Mouse (Mus musculus): ENCODE data around the gene Cdh5. TPM values are rescaled to one million over a fixed set of nuclear protein-coding genes. Genes with fewer than 3 reads are reported as not detected.
"Not testable (repeated sequence)": the region's sequence is repeated elsewhere in the genome, so short reads cannot be mapped to it uniquely, and the experiment has no call there.

Gene Cdh5
- total RNA-seq (2018; cell fraction: chromatin; rRNA removed) = 1 to 10 TPM in 1 of 26 experiments, under 1 TPM in 17, not detected in 8; 0.17 to 2.2 (median 0.23) TPM
- 1 to 10 TPM in 11 of 26 experiments, under 1 TPM in 15; 0.22 to 2.7 (median 0.73) TPM for total RNA-seq (2018; cell fraction: cytosol; rRNA removed)
- 1 to 10 TPM in 13 of 26 experiments, under 1 TPM in 10, not detected in 3; 0.17 to 4.5 (median 1.4) TPM for total RNA-seq (2018; cell fraction: nucleus; rRNA removed)
- 0.34 to 2.9 TPM (median 1.6 TPM) in 3 replicates for polyA plus RNA-seq (2018)

- 73% methylated on average over 8 of the region's 8 CpGs for WGBS (ENCODE audit: missing documents)
- Histone ChIP-seq H3K36me3 (ENCODE audit: inconsistent target) (no peaks in the 10 kb centered on the region), H3K79me2 (ENCODE audit: inconsistent target) (no peaks in the 10 kb centered on the region), H3K27ac (no peak within 1 kb of the TSS), H3K4me3 (ENCODE audit: inconsistent target) (no peak within 1 kb of the TSS)
These were observed at the start of gene Cdh5 for GRCm38 (mm10) chr8:104101415-104101814. Gene Cdh5 (plus strand): TSS chr8:104101625.

- Histone ChIP-seq H3K27ac (no peak overlapping the region), H3K36me3 (ENCODE audit: inconsistent target) (no peaks in the 10 kb centered on the region), H3K79me2 (ENCODE audit: inconsistent target) (no peaks in the 10 kb centered on the region), H3K4me3 (ENCODE audit: inconsistent target) (no peak overlapping the region)
- 81% methylated on average over 5 of the region's 5 CpGs for WGBS (ENCODE audit: missing documents)
These were observed 41.5 kb upstream of the Cdh5 start for GRCm38 (mm10) chr8:104059922-104060321.

DNA sequence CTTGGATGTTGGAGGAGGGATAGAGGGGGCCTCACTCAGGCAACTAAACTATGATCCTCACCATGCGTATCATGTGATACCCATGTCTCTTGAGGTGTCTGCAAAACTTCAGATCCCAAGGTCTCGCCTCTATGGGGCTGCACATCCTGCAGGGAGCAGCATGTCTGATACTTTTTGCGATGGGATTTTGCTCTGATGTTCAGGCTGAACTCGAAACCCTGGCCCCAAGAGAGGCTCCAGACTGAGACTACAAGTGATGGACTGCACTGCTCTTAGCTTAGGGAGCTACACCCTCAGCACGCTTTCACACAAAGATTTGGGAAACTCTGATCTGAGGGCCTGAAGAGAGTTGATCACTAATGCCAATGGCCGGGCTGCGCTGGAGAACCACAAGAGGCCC, 41.0 kb upstream of the Cdh5 start:
- Histone ChIP-seq H3K79me2 (ENCODE audit: inconsistent target) (no peaks in the 10 kb centered on the region), H3K36me3 (ENCODE audit: inconsistent target) (no peaks in the 10 kb centered on the region), H3K27ac (no peak overlapping the region), H3K4me3 (ENCODE audit: inconsistent target) (no peak overlapping the region)
- WGBS (ENCODE audit: missing documents) = 92% methylated on average over 5 of the region's 7 CpGs

DNA sequence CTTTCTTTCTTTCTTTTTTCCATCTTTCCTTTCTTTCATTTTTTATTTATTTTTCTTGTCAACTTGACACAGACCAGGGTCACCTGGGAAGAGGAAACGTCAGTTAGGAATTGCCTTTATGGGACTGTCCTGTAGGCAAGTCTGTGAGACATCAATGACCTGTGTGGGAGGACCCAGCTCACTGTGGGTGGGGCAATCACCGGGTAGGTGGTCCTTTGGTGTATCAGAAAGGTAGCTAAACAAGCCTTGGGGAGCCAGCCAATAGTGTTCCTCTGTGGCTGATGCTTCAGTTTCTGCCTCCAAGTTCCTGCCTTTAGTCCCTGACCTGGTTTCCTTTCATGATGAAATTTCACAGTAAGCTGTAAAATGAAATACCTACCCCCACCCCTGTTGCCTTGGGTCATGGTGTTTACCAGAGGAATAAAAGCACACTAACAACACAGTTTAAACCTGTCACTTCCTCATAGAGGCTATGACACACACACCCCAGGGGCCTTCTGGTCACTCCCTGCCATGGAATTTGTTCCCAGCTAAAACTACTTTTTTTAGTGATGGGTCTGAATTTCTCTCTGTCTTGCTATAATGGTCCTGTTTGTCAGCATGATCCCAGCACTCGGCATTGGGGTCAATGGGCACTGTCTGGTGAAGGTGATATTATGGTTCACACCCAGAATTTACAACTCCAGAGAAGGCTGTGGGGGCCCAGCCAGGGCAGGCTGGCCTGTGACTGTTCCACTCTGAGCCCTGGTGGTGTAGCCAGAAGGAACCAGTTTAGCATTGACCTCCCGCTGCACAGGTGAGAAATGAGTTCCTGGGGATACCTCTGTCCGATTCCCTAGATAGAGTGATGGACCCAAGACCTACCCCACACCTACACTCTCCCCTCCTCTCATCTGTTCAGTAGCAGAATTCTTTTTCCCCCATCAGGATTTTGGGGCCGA, 40.1 kb upstream of the Cdh5 start:
- no peak overlapping the region for H3K4me3 ChIP-seq (ENCODE audit: inconsistent target)
- 77% methylated on average over 6 of the region's 6 CpGs for WGBS (ENCODE audit: missing documents)
- H3K27ac ChIP-seq = no peak overlapping the region
- no peaks in the 10 kb centered on the region for H3K79me2 ChIP-seq (ENCODE audit: inconsistent target)
- H3K36me3 ChIP-seq (ENCODE audit: inconsistent target) = no peaks in the 10 kb centered on the region

DNA sequence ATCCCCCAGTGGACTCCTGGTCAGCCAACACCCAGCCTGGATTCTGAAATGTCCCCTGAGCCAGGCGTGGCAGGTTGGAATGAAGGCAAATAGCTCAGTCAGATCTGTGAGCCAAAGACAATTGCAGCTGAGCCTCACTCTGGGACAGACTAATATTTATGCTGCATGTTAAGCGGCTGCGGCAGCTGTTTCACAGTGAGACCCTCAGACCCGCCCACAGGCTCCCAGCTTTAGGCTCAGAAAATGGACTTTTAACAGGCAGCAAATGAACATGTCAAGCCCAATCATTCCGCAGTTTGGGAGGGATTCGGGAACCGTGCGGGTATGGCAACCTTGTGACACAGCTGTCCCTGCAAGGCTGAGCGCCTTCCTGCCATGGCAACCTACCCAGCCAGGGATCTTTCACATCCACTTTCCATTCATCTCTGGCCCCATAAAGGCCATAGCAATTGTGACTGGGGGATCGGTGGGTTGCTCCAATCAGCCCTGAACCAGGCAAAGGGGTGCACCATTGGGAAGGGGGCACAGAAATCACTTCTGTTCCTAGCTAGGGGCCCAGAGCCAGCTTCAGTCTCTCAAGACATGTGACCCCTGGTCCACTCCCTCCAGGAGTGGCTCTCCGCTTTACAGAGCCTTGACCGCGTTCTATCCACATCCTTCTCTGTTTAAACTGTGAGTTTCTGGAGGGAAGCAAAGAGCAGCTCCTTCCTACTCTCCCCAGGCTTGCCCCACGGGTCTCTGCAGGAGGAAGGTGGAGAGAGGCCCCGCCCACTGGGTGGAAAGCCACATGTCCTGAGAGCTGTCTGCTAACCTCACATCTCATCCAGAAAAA, 39.2 kb upstream of the Cdh5 start:
- Histone ChIP-seq H3K27ac (no peak overlapping the region), H3K79me2 (ENCODE audit: inconsistent target) (no peaks in the 10 kb centered on the region), H3K36me3 (ENCODE audit: inconsistent target) (no peaks in the 10 kb centered on the region), H3K4me3 (ENCODE audit: inconsistent target) (no peak overlapping the region)
- WGBS (ENCODE audit: missing documents) = 77% methylated on average over 15 of the region's 15 CpGs

GRCm38 (mm10) chr8:104065223-104065622, 36.2 kb upstream of the Cdh5 start:
- Histone ChIP-seq H3K79me2 (ENCODE audit: inconsistent target) (no peaks in the 10 kb centered on the region), H3K4me3 (ENCODE audit: inconsistent target) (no peak overlapping the region), H3K36me3 (ENCODE audit: inconsistent target) (no peaks in the 10 kb centered on the region), H3K27ac (no peak overlapping the region)
- 90% methylated on average over 7 of the region's 7 CpGs for WGBS (ENCODE audit: missing documents)

DNA sequence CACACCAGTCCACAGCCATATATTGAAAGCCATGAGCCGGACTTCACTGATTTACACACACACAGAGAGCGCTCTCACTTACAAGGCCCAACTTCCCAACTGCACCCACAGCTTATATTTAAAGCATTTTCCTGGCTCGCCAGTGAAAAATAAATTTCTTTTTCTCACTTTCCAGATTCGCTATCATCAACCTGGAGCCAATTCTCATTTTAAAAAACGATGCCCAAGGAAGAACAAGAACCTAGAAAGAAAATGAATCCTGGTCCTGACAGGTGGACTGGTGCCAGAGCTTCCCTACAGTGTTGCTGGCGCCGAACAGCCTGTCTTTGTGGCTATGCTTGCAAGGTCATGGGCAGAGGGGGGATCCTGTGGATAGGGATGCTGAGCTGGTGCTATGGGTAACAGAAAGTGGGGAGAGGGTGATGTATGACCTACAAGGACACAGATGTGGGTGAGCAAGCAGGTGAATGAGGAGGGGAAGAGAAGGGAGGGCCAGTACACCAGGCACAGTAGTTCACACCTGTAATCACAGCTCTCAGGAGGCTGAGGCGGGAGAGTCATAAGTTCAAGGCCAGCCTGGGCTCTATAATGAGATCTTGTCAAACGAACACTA, 35.4 kb upstream of the Cdh5 start:
- Histone ChIP-seq H3K36me3 (ENCODE audit: inconsistent target) (no peaks in the 10 kb centered on the region), H3K27ac (no peak overlapping the region), H3K4me3 (ENCODE audit: inconsistent target) (no peak overlapping the region), H3K79me2 (ENCODE audit: inconsistent target) (no peaks in the 10 kb centered on the region)
- 90% methylated on average over 9 of the region's 9 CpGs for WGBS (ENCODE audit: missing documents)

DNA sequence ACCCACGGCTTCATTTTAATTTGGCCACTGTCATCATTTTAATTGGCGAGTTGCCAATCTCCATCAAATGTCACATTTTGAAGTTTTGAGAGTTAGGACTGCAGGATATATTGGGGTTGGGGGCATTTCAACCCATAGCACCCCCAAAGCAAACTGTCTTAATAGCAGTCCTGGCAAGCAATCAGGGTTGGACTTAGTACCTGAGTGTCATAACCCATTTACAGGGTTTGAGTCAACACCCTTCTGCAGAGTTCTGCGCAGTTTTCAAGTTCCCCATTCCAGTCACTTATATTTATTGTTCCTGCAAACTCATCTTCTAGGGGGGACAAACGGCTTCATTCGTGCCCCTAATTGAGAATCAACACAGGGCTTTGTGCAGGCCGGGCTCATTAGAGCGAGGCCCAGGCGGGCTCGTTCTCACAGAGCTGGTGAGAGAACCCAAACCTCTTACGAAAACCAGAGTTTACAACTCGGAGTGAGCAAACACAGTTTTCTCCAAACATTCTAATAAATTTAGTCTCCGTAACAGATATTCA, 34.0 kb upstream of the Cdh5 start:
- Histone ChIP-seq H3K36me3 (ENCODE audit: inconsistent target) (no peaks in the 10 kb centered on the region), H3K4me3 (ENCODE audit: inconsistent target) (no peak overlapping the region), H3K27ac (no peak overlapping the region), H3K79me2 (ENCODE audit: inconsistent target) (no peaks in the 10 kb centered on the region)
- 93% methylated on average over 12 of the region's 12 CpGs for WGBS (ENCODE audit: missing documents)

- no peak overlapping the region for H3K27ac ChIP-seq
- H3K36me3 ChIP-seq (ENCODE audit: inconsistent target) = no peaks in the 10 kb centered on the region
- no peak overlapping the region for H3K4me3 ChIP-seq (ENCODE audit: inconsistent target)
- no peaks in the 10 kb centered on the region for H3K79me2 ChIP-seq (ENCODE audit: inconsistent target)
- WGBS (ENCODE audit: missing documents) = 75% methylated on average over 15 of the region's 15 CpGs
These were observed 32.9 kb upstream of the Cdh5 start for GRCm38 (mm10) chr8:104068421-104069035.

DNA sequence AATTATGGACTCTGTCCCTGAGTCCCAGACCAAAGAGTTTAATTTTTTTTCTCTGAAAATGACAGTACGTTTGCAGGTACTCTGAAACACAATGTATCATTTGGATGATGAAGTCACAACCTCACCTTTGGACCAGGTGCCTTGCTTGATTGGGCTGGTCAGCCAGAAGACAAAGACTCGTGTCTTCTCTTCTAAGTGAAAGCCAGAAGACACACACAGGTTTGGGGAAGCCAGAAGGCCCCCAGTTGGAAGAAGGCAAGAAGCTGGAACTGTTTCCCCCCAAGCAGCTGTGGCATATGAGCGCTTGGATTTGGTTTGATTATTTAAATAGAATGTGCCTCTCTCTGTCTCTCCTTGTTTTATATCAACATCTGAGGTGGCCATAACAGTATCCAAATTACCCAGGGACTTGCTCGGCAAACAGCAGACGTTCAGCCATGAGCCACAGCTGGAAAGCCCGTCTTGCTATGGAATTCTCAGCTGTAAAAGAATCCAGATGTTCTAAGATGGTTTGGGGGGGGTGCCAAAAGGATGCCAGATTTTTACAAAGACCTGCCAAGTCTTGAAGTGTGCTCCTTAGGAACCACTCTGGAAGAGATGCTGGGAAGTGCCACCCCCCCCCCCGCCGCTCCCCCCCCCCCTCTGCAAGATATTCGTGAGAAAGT, 31.1 kb upstream of the Cdh5 start:
- H3K4me3 ChIP-seq (ENCODE audit: inconsistent target); H3K79me2 ChIP-seq (ENCODE audit: inconsistent target); H3K27ac ChIP-seq; H3K36me3 ChIP-seq (ENCODE audit: inconsistent target): not testable (repeated sequence)
- 78% methylated on average over 7 of the region's 9 CpGs for WGBS (ENCODE audit: missing documents)

DNA sequence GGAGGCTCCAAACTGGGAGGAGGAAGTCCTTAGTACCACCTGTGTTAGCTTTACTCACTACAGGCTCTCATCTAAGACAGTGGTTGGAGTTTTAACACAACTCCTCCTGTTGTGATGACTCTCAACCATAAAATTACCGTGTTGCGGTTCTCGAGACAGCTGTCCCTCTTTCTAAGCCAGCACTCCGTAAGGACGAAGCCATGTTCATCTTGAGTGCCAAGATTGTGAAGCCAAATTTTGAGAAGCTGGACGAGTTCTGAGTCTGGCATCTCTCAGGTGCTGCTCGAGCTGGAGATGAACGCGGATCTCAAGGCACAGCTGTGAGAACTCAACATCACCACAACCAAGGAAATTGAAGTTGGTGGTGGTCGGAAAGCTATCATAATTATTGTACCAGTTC, 30.5 kb upstream of the Cdh5 start:
- Histone ChIP-seq H3K4me3 (ENCODE audit: inconsistent target) (no peak overlapping the region), H3K36me3 (ENCODE audit: inconsistent target) (no peaks in the 10 kb centered on the region), H3K27ac (no peak overlapping the region), H3K79me2 (ENCODE audit: inconsistent target) (no peaks in the 10 kb centered on the region)
- 91% methylated on average over 10 of the region's 10 CpGs for WGBS (ENCODE audit: missing documents)

GRCm38 (mm10) chr8:104075079-104075478, 26.3 kb upstream of the Cdh5 start:
- H3K27ac ChIP-seq = no peak overlapping the region
- no peak overlapping the region for H3K4me3 ChIP-seq (ENCODE audit: inconsistent target)
- no peaks in the 10 kb centered on the region for H3K36me3 ChIP-seq (ENCODE audit: inconsistent target)
- H3K79me2 ChIP-seq (ENCODE audit: inconsistent target) = no peaks in the 10 kb centered on the region
- 96% methylated on average over 3 of the region's 6 CpGs for WGBS (ENCODE audit: missing documents)

- no peaks in the 10 kb centered on the region for H3K36me3 ChIP-seq (ENCODE audit: inconsistent target)
- no peaks in the 10 kb centered on the region for H3K79me2 ChIP-seq (ENCODE audit: inconsistent target)
- H3K4me3 ChIP-seq (ENCODE audit: inconsistent target) = no peak overlapping the region
- no peak overlapping the region for H3K27ac ChIP-seq
- WGBS (ENCODE audit: missing documents) = 23% methylated on average over 8 of the region's 8 CpGs
These were observed 24.6 kb upstream of the Cdh5 start for GRCm38 (mm10) chr8:104076541-104077412.

Measured in macrophage (primary cell).